Mouse (Mus musculus): ENCODE data around the gene Scp2. TPM values are rescaled to one million over a fixed set of nuclear protein-coding genes. Genes with fewer than 3 reads are reported as not detected.

Gene Scp2
- polyA plus RNA-seq (2014; fragmentation: Nextera tagmentation; extraction: Ambion mirVana) = 196 and 207 TPM in 2 replicates

- no peak within 1 kb of the TSS for H3K27ac ChIP-seq (replicated peaks in 1 of 2; ENCODE audit: control insufficient read depth in 1 of 2, insufficient read depth in 1 of 2, low read depth in 2 of 2, low read length in 2 of 2)
- H3K36me3 ChIP-seq (ENCODE audit: control insufficient read depth, insufficient read depth, low read length) = no peaks in the 10 kb centered on the region
- no peak within 1 kb of the TSS for H3K4me3 ChIP-seq (ENCODE audit: control insufficient read depth in 1 of 2, insufficient read depth in 1 of 2, low read depth in 1 of 2, low read length in 2 of 2)
- H3K4me2 ChIP-seq (ENCODE audit: low read length) = no peak within 1 kb of the TSS
- H3K27me3 ChIP-seq (ENCODE audit: control insufficient read depth, insufficient read depth, low read length) = no peaks in the 10 kb centered on the region
- no peak for ATAC-seq (ENCODE audit: insufficient number of reproducible peaks, insufficient read depth, low FRiP score, low read depth)
- no peaks in the 10 kb centered on the region for H3K9me3 ChIP-seq (ENCODE audit: control insufficient read depth, low read length)
- WGBS = 92% methylated on average over 1 of the region's 1 CpGs
- H3K9ac ChIP-seq (ENCODE audit: low read length) = no peak within 1 kb of the TSS
- no peaks in the 10 kb centered on the region for H3K4me1 ChIP-seq (ENCODE audit: control insufficient read depth in 2 of 2, insufficient read depth in 2 of 2, low read length in 2 of 2)
These were observed at the start of gene Scp2 for GRCm38 (mm10) chr4:108144880-108145279. Gene Scp2 (minus strand): TSS chr4:108144998.

DNA sequence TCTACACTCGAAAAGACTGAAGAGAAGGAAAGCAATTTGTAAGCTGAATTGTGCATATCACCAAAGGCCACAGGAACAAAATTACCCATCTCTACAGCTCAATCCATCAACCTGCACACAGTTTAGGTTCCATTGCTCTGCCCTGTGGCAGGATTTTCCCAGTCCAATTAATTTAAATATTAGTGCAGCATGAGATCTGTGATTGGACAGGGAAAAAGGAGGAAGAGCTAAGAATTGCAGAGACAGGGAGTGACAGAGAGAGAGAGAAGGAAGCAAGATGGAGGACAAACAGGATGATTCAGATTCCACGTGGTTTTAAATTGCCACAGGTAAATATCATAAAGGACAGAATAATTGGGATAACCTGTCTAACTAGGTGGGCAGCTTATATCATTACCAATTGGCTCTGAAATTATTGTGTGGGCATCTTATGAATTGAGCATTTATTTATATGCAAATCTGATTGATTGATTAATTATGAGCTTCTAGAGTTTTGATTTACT, 48.1 kb upstream of the Scp2 start:
- H3K4me2 ChIP-seq (ENCODE audit: low read length) = no peak overlapping the region
- no peak overlapping the region for H3K27ac ChIP-seq (replicated peaks in 1 of 2; ENCODE audit: control insufficient read depth in 1 of 2, insufficient read depth in 1 of 2, low read depth in 2 of 2, low read length in 2 of 2)
- ATAC-seq (ENCODE audit: insufficient number of reproducible peaks, insufficient read depth, low FRiP score, low read depth) = no peak
- no peak overlapping the region for H3K4me3 ChIP-seq (ENCODE audit: control insufficient read depth in 1 of 2, insufficient read depth in 1 of 2, low read depth in 1 of 2, low read length in 2 of 2)
- no peak overlapping the region for H3K9ac ChIP-seq (ENCODE audit: low read length)
- no peaks in the 10 kb centered on the region for H3K27me3 ChIP-seq (ENCODE audit: control insufficient read depth, insufficient read depth, low read length)
- H3K9me3 ChIP-seq (ENCODE audit: control insufficient read depth, low read length) = no peaks in the 10 kb centered on the region
- H3K36me3 ChIP-seq (ENCODE audit: control insufficient read depth, insufficient read depth, low read length) = no peaks in the 10 kb centered on the region
- H3K4me1 ChIP-seq (ENCODE audit: control insufficient read depth in 2 of 2, insufficient read depth in 2 of 2, low read length in 2 of 2) = peaks cover 0 to 2% of the 10 kb centered on the region in 2 experiments; a peak in 1 of 4 replicates
- 73% methylated on average over 2 of the region's 2 CpGs for WGBS

DNA sequence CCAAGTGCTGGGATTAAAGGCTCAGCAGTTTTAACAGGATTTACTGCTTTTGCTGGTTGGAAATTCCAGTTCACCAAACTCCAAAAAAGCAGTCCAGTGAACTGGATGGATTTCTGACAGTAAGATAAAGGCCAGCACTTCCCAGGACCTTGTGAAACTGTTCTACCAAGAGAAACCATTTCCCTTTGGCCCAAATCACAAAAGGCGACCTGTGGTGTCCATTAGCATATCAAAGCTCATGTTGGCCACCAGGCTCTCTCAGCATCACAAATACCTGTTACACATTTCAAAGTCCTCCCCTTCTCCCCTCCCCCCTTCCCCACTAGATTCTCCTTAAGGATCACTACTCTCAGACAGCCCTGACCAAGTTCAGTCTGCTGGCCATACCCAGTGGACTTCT, 37.5 kb upstream of the Scp2 start:
- Histone ChIP-seq H3K4me2 (ENCODE audit: low read length) (no peak overlapping the region), H3K9ac (ENCODE audit: low read length) (no peak overlapping the region), H3K9me3 (ENCODE audit: control insufficient read depth, low read length) (no peaks in the 10 kb centered on the region), H3K4me1 (ENCODE audit: control insufficient read depth in 2 of 2, insufficient read depth in 2 of 2, low read length in 2 of 2) (no peaks in the 10 kb centered on the region), H3K27me3 (ENCODE audit: control insufficient read depth, insufficient read depth, low read length) (no peaks in the 10 kb centered on the region), H3K27ac (replicated peaks in 1 of 2; ENCODE audit: control insufficient read depth in 1 of 2, insufficient read depth in 1 of 2, low read depth in 2 of 2, low read length in 2 of 2) (no peak overlapping the region), H3K4me3 (ENCODE audit: control insufficient read depth in 1 of 2, insufficient read depth in 1 of 2, low read depth in 1 of 2, low read length in 2 of 2) (no peak overlapping the region), H3K36me3 (ENCODE audit: control insufficient read depth, insufficient read depth, low read length) (0 out of 2 replicates have a peak, but pooled peaks cover 1% of the 10 kb centered on the region)
- ATAC-seq (ENCODE audit: insufficient number of reproducible peaks, insufficient read depth, low FRiP score, low read depth) = no peak
- 54% methylated on average over 1 of the region's 1 CpGs for WGBS

DNA sequence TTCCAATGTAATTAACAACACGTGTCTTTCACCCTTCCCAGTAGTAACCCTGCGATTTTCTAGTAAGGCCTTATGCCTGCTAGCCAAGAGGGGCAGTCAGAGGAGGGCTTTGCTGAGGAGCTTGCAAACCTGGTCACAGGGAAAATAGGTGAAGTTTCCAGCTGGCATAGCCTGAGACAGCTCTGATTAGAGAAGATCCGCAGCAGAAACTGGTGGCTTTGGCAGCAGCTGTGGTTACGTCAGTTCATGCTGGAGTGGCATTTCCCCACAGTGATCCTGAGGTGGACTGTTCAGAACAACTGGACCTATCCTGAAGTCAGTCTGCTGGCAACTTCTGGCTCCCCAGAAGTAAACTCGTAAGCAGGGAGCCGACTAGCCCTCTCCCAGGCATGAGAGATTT, 23.3 kb upstream of the Scp2 start:
- no peak overlapping the region for H3K9ac ChIP-seq (ENCODE audit: low read length)
- H3K4me3 ChIP-seq (ENCODE audit: control insufficient read depth in 1 of 2, insufficient read depth in 1 of 2, low read depth in 1 of 2, low read length in 2 of 2) = no peak overlapping the region
- WGBS = 81% methylated on average over 6 of the region's 6 CpGs
- no peaks in the 10 kb centered on the region for H3K36me3 ChIP-seq (ENCODE audit: control insufficient read depth, insufficient read depth, low read length)
- H3K4me1 ChIP-seq (ENCODE audit: control insufficient read depth in 2 of 2, insufficient read depth in 2 of 2, low read length in 2 of 2) = peaks cover 0 to 2% of the 10 kb centered on the region in 2 experiments; a peak in 1 of 4 replicates
- no peak overlapping the region for H3K27ac ChIP-seq (replicated peaks in 1 of 2; ENCODE audit: control insufficient read depth in 1 of 2, insufficient read depth in 1 of 2, low read depth in 2 of 2, low read length in 2 of 2)
- ATAC-seq (ENCODE audit: insufficient number of reproducible peaks, insufficient read depth, low FRiP score, low read depth) = no peak
- 0 out of 2 replicates have a peak, but pooled peaks cover 2% of the 10 kb centered on the region for H3K9me3 ChIP-seq (ENCODE audit: control insufficient read depth, low read length)
- H3K27me3 ChIP-seq (ENCODE audit: control insufficient read depth, insufficient read depth, low read length) = peaks cover 7% of the 10 kb centered on the region; the same call in 1 of the 2 replicates
- no peak overlapping the region for H3K4me2 ChIP-seq (ENCODE audit: low read length)

- Histone ChIP-seq H3K36me3 (ENCODE audit: control insufficient read depth, insufficient read depth, low read length) (no peaks in the 10 kb centered on the region), H3K4me1 (ENCODE audit: control insufficient read depth in 2 of 2, insufficient read depth in 2 of 2, low read length in 2 of 2) (peaks cover 0 to 2% of the 10 kb centered on the region in 2 experiments; a peak in 1 of 4 replicates), H3K27me3 (ENCODE audit: control insufficient read depth, insufficient read depth, low read length) (peaks cover 7% of the 10 kb centered on the region; the same call in 1 of the 2 replicates), H3K4me3 (ENCODE audit: control insufficient read depth in 1 of 2, insufficient read depth in 1 of 2, low read depth in 1 of 2, low read length in 2 of 2) (no peak overlapping the region), H3K9ac (ENCODE audit: low read length) (no peak overlapping the region), H3K9me3 (ENCODE audit: control insufficient read depth, low read length) (0 out of 2 replicates have a peak, but pooled peaks cover 2% of the 10 kb centered on the region), H3K27ac (replicated peaks in 1 of 2; ENCODE audit: control insufficient read depth in 1 of 2, insufficient read depth in 1 of 2, low read depth in 2 of 2, low read length in 2 of 2) (no peak overlapping the region), H3K4me2 (ENCODE audit: low read length) (no peak overlapping the region)
- ATAC-seq (ENCODE audit: insufficient number of reproducible peaks, insufficient read depth, low FRiP score, low read depth) = no peak
- 64% methylated on average over 4 of the region's 4 CpGs for WGBS
These were observed 22.1 kb upstream of the Scp2 start for GRCm38 (mm10) chr4:108166874-108167273.

GRCm38 (mm10) chr4:108165152-108165895, 20.5 kb upstream of the Scp2 start, which contains the start of gene Echdc2:
Gene Echdc2 (plus strand): TSS chr4:108165437.
- H3K36me3 ChIP-seq (ENCODE audit: control insufficient read depth, insufficient read depth, low read length) = no peaks in the 10 kb centered on the region

GRCm38 (mm10) chr4:108163291-108163690, 18.5 kb upstream of the Scp2 start:
- Histone ChIP-seq H3K4me3 (ENCODE audit: control insufficient read depth in 1 of 2, insufficient read depth in 1 of 2, low read depth in 1 of 2, low read length in 2 of 2) (no peak overlapping the region), H3K4me2 (ENCODE audit: low read length) (no peak overlapping the region), H3K36me3 (ENCODE audit: control insufficient read depth, insufficient read depth, low read length) (no peaks in the 10 kb centered on the region), H3K9me3 (ENCODE audit: control insufficient read depth, low read length) (no peaks in the 10 kb centered on the region), H3K27ac (replicated peaks in 1 of 2; ENCODE audit: control insufficient read depth in 1 of 2, insufficient read depth in 1 of 2, low read depth in 2 of 2, low read length in 2 of 2) (no peak overlapping the region), H3K4me1 (ENCODE audit: control insufficient read depth in 2 of 2, insufficient read depth in 2 of 2, low read length in 2 of 2) (peaks cover 0 to 2% of the 10 kb centered on the region in 2 experiments; a peak in 1 of 4 replicates), H3K27me3 (ENCODE audit: control insufficient read depth, insufficient read depth, low read length) (peaks cover 7% of the 10 kb centered on the region; the same call in 1 of the 2 replicates), H3K9ac (ENCODE audit: low read length) (no peak overlapping the region)
- ATAC-seq (ENCODE audit: insufficient number of reproducible peaks, insufficient read depth, low FRiP score, low read depth) = no peak
- 74% methylated on average over 3 of the region's 3 CpGs for WGBS

More at GRCm38 (mm10) chr4:108165152-108165895, 20.5 kb upstream of the Scp2 start, which contains the start of gene Echdc2:
- no peaks in the 10 kb centered on the region for H3K9me3 ChIP-seq (ENCODE audit: control insufficient read depth, low read length)
- 2% methylated on average over 43 of the region's 43 CpGs for WGBS
- no peak for ATAC-seq (ENCODE audit: insufficient number of reproducible peaks, insufficient read depth, low FRiP score, low read depth)
- H3K9ac ChIP-seq (ENCODE audit: low read length) = peak within 1 kb of the TSS; percentile 75
- peaks cover 0 to 2% of the 10 kb centered on the region in 2 experiments; a peak in 1 of 4 replicates for H3K4me1 ChIP-seq (ENCODE audit: control insufficient read depth in 2 of 2, insufficient read depth in 2 of 2, low read length in 2 of 2)
- H3K4me3 ChIP-seq (ENCODE audit: control insufficient read depth in 1 of 2, insufficient read depth in 1 of 2, low read depth in 1 of 2, low read length in 2 of 2) = peak within 1 kb of the TSS; percentile 53 to 58
- H3K27ac ChIP-seq (replicated peaks in 1 of 2; ENCODE audit: control insufficient read depth in 1 of 2, insufficient read depth in 1 of 2, low read depth in 2 of 2, low read length in 2 of 2) = no peak within 1 kb of the TSS
- H3K27me3 ChIP-seq (ENCODE audit: control insufficient read depth, insufficient read depth, low read length) = peaks cover 7% of the 10 kb centered on the region; the same call in 1 of the 2 replicates
- H3K4me2 ChIP-seq (ENCODE audit: low read length) = peak within 1 kb of the TSS; percentile 85

Data from heart, embryonic 14.5 days (tissue).